Mouse (Mus musculus) CH12.LX (cell line): ENCODE data around the gene Cenpn. TPM values are rescaled to one million over a fixed set of nuclear protein-coding genes. Genes with fewer than 3 reads are reported as not detected.
A peak's percentile ranks its signal among the peaks of the same experiment; 100 is the strongest.

ENCODE experiments used
- DNase-seq: peaks from one replicate; pipeline ENCODE4 v3.0.0-alpha.2; 2013; ENCODE audit errors: extremely low read depth
- H3K27ac ChIP-seq: 2 replicates; pipeline ENCODE4 v1.5.1; 2012; ENCODE audit warnings: low read depth, mild to moderate bottlenecking, control low read depth, moderate library complexity; ENCODE audit not compliant: insufficient read depth
- H3K27me3 ChIP-seq: replicated peaks from 2 replicates; pipeline ENCODE3; 2012; ENCODE audit warnings: inconsistent platforms
- H3K36me3 ChIP-seq, 2 experiments: replicated peaks in 1 of 2; 2 replicates each; pipeline versions ENCODE3 to v1.6.1; 2012; ENCODE audit warnings: inconsistent platforms in 1 of 2, low read length in 1 of 2, mild to moderate bottlenecking in 1 of 2, mixed read lengths in 1 of 2, moderate library complexity in 1 of 2; ENCODE audit not compliant: control insufficient read depth in 1 of 2, insufficient read depth in 1 of 2
- H3K4me1 ChIP-seq, 2 experiments: 2 replicates each; pipeline ENCODE4 v1.6.1; 2012; ENCODE audit warnings: inconsistent platforms in 1 of 2, moderate library complexity in 1 of 2; ENCODE audit not compliant: insufficient read depth in 2 of 2, control insufficient read depth in 1 of 2
- H3K4me2 ChIP-seq: 2 replicates; pipeline ENCODE4 v1.6.1; 2012; ENCODE audit warnings: low read depth, mild to moderate bottlenecking, control low read depth; ENCODE audit not compliant: poor library complexity, insufficient read depth, severe bottlenecking
- H3K4me3 ChIP-seq, 3 experiments: fragments of 150-350 bp in 1 of 3; sonication (generic) in 1 of 3; replicated peaks in 1 of 3; 2 replicates each; pipeline versions ENCODE3 to v1.5.1; 2011 to 2012; ENCODE audit warnings: low read depth in 2 of 3, low read length in 2 of 3, mild to moderate bottlenecking in 2 of 3, moderate library complexity in 2 of 3, control low read depth in 1 of 3, improper control_type of control experiment in 1 of 3, inconsistent platforms in 1 of 3, mixed read lengths in 1 of 3; ENCODE audit not compliant: poor library complexity in 1 of 3
- H3K79me2 ChIP-seq: replicated peaks from 2 replicates; pipeline ENCODE4 v1.6.1; 2012; ENCODE audit warnings: mild to moderate bottlenecking, moderate library complexity; ENCODE audit not compliant: control insufficient read depth, poor library complexity, insufficient read depth, severe bottlenecking; ENCODE audit errors: extremely low read depth
- H3K9ac ChIP-seq: 2 replicates; pipeline ENCODE4 v1.6.1; 2012; ENCODE audit warnings: low read depth, mild to moderate bottlenecking, control low read depth, moderate library complexity; ENCODE audit not compliant: insufficient read depth
- H3K9me3 ChIP-seq: replicated peaks from 2 replicates; pipeline ENCODE3; 2012; ENCODE audit warnings: low read length, inconsistent platforms, mixed read lengths
- CHD1 ChIP-seq: IDR thresholded peaks from 2 replicates; pipeline ENCODE4 v1.6.1; 2012; ENCODE audit warnings: low read depth, low read length, improper control_type of control experiment, inconsistent platforms
- CTCF ChIP-seq, 2 experiments: IDR thresholded peaks in 1 of 2; conservative IDR thresholded peaks in 1 of 2; 2 replicates each; pipeline ENCODE4 v1.5.1; 2011 to 2012; ENCODE audit warnings: low read depth in 2 of 2, low read length in 2 of 2, improper control_type of control experiment in 1 of 2, inconsistent platforms in 1 of 2, mild to moderate bottlenecking in 1 of 2, moderate library complexity in 1 of 2
- E2F4 ChIP-seq: IDR thresholded peaks from 2 replicates; pipeline ENCODE4 v1.6.1; 2011; ENCODE audit warnings: low read depth, low read length, improper control_type of control experiment; ENCODE audit not compliant: insufficient replicate concordance
- ELF1 ChIP-seq: IDR thresholded peaks from 2 replicates; pipeline ENCODE4 v1.6.1; 2014; ENCODE audit warnings: low read depth, mild to moderate bottlenecking, inconsistent platforms, low read length, improper control_type of control experiment
- EP300 ChIP-seq: IDR thresholded peaks from 2 replicates; pipeline ENCODE4 v1.6.1; 2011; ENCODE audit warnings: low read length, improper control_type of control experiment
- ETS1 ChIP-seq: conservative IDR thresholded peaks from 2 replicates; pipeline ENCODE4 v1.6.1; 2012; ENCODE audit warnings: low read depth, mild to moderate bottlenecking, inconsistent platforms, low read length, improper control_type of control experiment, moderate library complexity
- JUN ChIP-seq: IDR thresholded peaks from 2 replicates; pipeline ENCODE4 v1.6.1; 2011; ENCODE audit warnings: low read depth, mild to moderate bottlenecking, low read length, improper control_type of control experiment, moderate library complexity; ENCODE audit not compliant: insufficient read depth
- JUND ChIP-seq: conservative IDR thresholded peaks from 2 replicates; pipeline ENCODE4 v1.6.1; 2011; ENCODE audit warnings: low read depth, low read length, improper control_type of control experiment
- MAX ChIP-seq: IDR thresholded peaks from 2 replicates; pipeline ENCODE4 v1.6.1; 2011; ENCODE audit warnings: low read length, improper control_type of control experiment
- MAZ ChIP-seq: IDR thresholded peaks from 2 replicates; pipeline ENCODE4 v1.6.1; 2012; ENCODE audit warnings: low read depth, mild to moderate bottlenecking, inconsistent platforms, low read length, improper control_type of control experiment, moderate library complexity
- MEF2A ChIP-seq: IDR thresholded peaks from 2 replicates; pipeline ENCODE4 v1.6.1; 2014; ENCODE audit warnings: low read depth, mild to moderate bottlenecking, inconsistent platforms, low read length, improper control_type of control experiment, borderline replicate concordance
- MXI1 ChIP-seq: IDR thresholded peaks from 2 replicates; pipeline ENCODE4 v1.6.1; 2011; ENCODE audit warnings: mild to moderate bottlenecking, low read depth, low read length, improper control_type of control experiment
- SIN3A ChIP-seq: IDR thresholded peaks from 2 replicates; pipeline ENCODE4 v1.6.1; 2012; ENCODE audit warnings: low read length, improper control_type of control experiment, inconsistent platforms
- UBTF ChIP-seq: IDR thresholded peaks from 2 replicates; pipeline ENCODE4 v1.6.1; 2012; ENCODE audit warnings: low read depth, mild to moderate bottlenecking, inconsistent platforms, low read length, improper control_type of control experiment, moderate library complexity
- USF2 ChIP-seq: conservative IDR thresholded peaks from 2 replicates; pipeline ENCODE4 v1.6.1; 2011; ENCODE audit warnings: low read depth, low read length, improper control_type of control experiment
- ZC3H11A ChIP-seq: IDR thresholded peaks from 2 replicates; pipeline ENCODE4 v1.6.1; 2012; ENCODE audit warnings: low read depth, mild to moderate bottlenecking, inconsistent platforms, low read length, improper control_type of control experiment
- ZMIZ1 ChIP-seq: IDR thresholded peaks from 2 replicates; pipeline ENCODE4 v1.6.1; 2012; ENCODE audit warnings: low read depth, mild to moderate bottlenecking, inconsistent platforms, low read length, improper control_type of control experiment
- ZNF384 ChIP-seq: IDR thresholded peaks from 2 replicates; pipeline ENCODE4 v1.6.1; 2012; ENCODE audit warnings: low read depth, low read length, improper control_type of control experiment, inconsistent platforms
- dilution Hi-C: fragments of 300-500 bp; cut with MboI; formaldehyde crosslinking; loops from 2 replicates; pipeline ENCODE4 v1.14.3; 2020; ENCODE audit warnings: low sequenced_read_pairs; ENCODE audit not compliant: extremely low pct_unique_long_range_greater_than_20kb, extremely low pct_ligation_motif_present
- in situ Hi-C: fragments of 300-500 bp; cut with MboI; formaldehyde crosslinking; loops from 3 replicates; pipeline ENCODE4 v1.14.3; 2019; ENCODE audit warnings: low sequenced_read_pairs, low pct_ligation_motif_present, low pct_unique_long_range_greater_than_20kb, mixed read lengths
- polyA plus RNA-seq: library from polyadenylated mRNA; unstranded; fragments of >175 nt; gene quantifications from 2 replicates; pipeline ENCODE4 v1.2.1, GENCODE M21; 2012; ENCODE audit warnings: low read depth; ENCODE audit not compliant: insufficient read length
- total RNA-seq, 2 experiments: library from RNA; depleted of rRNA; stranded (reverse); fragments of 300-350 nt in 1 of 2; fragments of >200 nt in 1 of 2; gene quantifications; 2 replicates each; pipeline ENCODE4 v1.2.3; 2012 to 2014

Cenpn gene
- total and polyA plus RNA-seq, 3 experiments: 26.3 to 52.0 (median 45.6) TPM

DNA sequence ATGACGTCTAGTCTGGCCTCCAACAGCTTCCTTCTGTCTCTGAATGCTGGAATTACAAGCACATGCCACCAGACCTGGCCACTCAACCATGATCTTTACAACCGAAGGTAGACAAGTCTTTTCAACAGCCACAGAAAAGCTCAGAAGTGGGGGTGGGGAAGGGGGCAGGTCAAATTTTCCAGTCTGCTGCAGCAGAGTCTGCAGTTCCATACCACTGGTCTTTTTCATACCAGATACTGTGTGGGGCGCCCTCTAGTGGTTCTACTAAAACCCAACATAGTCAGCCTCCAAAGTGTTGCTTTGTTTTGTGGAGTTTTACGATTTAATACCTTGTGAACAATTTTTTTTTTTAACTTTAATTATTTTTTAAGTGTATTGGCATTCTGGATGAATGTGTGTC, 58.6 kb downstream of the Cenpn start (continued):
- TF ChIP-seq ZMIZ1 (no peak), MEF2A (peak; percentile 46; the same call in 1 of the 2 replicates), ZC3H11A (no peak), USF2 (no peak), JUN (peak; percentile 47), ELF1 (peak; percentile 57; the same call in 1 of the 2 replicates), UBTF (no peak), CHD1 (no peak), ETS1 (no peak; the same call in 1 of the 2 replicates), SIN3A (peak; percentile 90), EP300 (no peak), JUND (peak; percentile 48; the same call in 1 of the 2 replicates), MAX (no peak)

DNA sequence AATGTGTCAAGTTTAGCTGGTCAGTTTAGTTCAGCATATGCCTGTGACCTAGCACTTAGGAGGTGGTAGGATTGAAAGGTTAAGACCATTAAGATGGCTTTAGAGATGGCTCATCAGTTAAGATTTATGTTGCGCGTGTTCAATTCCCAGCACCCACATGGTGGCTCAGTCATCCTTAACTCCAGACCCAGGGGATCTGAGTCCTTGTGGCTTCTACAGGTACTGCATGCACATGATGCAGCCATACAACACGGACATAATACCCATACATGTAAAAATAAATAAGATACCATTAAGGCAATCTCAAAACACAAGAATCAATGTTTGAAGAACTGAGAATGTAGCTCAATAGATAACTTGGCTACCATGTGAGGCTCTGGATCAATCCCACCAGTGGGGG, 68.3 kb downstream of the Cenpn start:
- no peak overlapping the region for H3K4me2 ChIP-seq
- H3K79me2 ChIP-seq: peaks cover 3% of the 10 kb centered on the region; the same call in 1 of the 2 replicates
- H3K9me3 ChIP-seq: no peaks in the 10 kb centered on the region
- no peak overlapping the region for H3K4me3 ChIP-seq
- TF ChIP-seq UBTF (no peak), CTCF (conservative IDR thresholded peaks at IDR 0.05 in 1 of 2, IDR thresholded peaks at IDR 0.05 in 1 of 2; ENCODE audit: low read depth in 2 of 2, low read length in 2 of 2) (peak; percentile 8 to 26; a peak in 2 of 4 replicates), MAZ (no peak), MXI1 (no peak), ZNF384 (no peak), E2F4 (no peak)
- no peak overlapping the region for H3K9ac ChIP-seq
- H3K27ac ChIP-seq: no peak overlapping the region
- in situ Hi-C loops (loop anchor here (5.0 to 10.0 kb wide), 2 partner anchors 68 to 485 kb away; partner anchors contain the start of genes Cenpn and Cmc2), dilution Hi-C loops (no loop called here)
- DNase-seq: no peak
- H3K27me3 ChIP-seq: no peaks in the 10 kb centered on the region
- H3K36me3 ChIP-seq: peaks cover 11 to 58% of the 10 kb centered on the region in 2 experiments
- H3K4me1 ChIP-seq: peaks cover 0 to 16% of the 10 kb centered on the region in 2 experiments; a peak in 2 of 4 replicates

Other genes starting within 250 kb of the Cenpn start
- 6.7 and 9.4 TPM in 2 replicates for gene Cdyl2, start 188.7 kb upstream of the Cenpn start, total RNA-seq (2012; rRNA removed)
- 3.4 and 4.4 TPM in 2 replicates for gene Cdyl2, start 188.7 kb upstream of the Cenpn start, total RNA-seq (2014; rRNA removed)
- 6.5 and 6.9 TPM in 2 replicates for gene Cdyl2, start 188.7 kb upstream of the Cenpn start, polyA plus RNA-seq
- gene Cmc2, start 275 bp upstream of the Cenpn start, total RNA-seq (2012; rRNA removed): 29.1 and 33.6 TPM in 2 replicates
- 34.4 and 39.4 TPM in 2 replicates for gene Cmc2, start 275 bp upstream of the Cenpn start, total RNA-seq (2014; rRNA removed)
- gene Cmc2, start 275 bp upstream of the Cenpn start, polyA plus RNA-seq: 55.1 and 56.5 TPM in 2 replicates
- 13.5 and 14.8 TPM in 2 replicates for gene Atmin, start 21.7 kb downstream of the Cenpn start, total RNA-seq (2012; rRNA removed)
- 9.3 and 9.4 TPM in 2 replicates for gene Atmin, start 21.7 kb downstream of the Cenpn start, total RNA-seq (2014; rRNA removed)
- gene Atmin, start 21.7 kb downstream of the Cenpn start, polyA plus RNA-seq: 16.0 and 22.0 TPM in 2 replicates
- gene 1700030J22Rik, start 57.2 kb downstream of the Cenpn start, total RNA-seq (2012; rRNA removed): 0.21 and 0.25 TPM in 2 replicates
- 0.35 TPM in 1 of 2 replicates, not detected in the other for gene 1700030J22Rik, start 57.2 kb downstream of the Cenpn start, total RNA-seq (2014; rRNA removed)
- gene 1700030J22Rik, start 57.2 kb downstream of the Cenpn start, polyA plus RNA-seq: 0.46 and 0.64 TPM in 2 replicates
- gene Gcsh, start 71.8 kb downstream of the Cenpn start, total RNA-seq (2012; rRNA removed): 31.5 and 45.7 TPM in 2 replicates
- 66.4 and 74.6 TPM in 2 replicates for gene Gcsh, start 71.8 kb downstream of the Cenpn start, total RNA-seq (2014; rRNA removed)
- 91.7 and 108 TPM in 2 replicates for gene Gcsh, start 71.8 kb downstream of the Cenpn start, polyA plus RNA-seq
- not detected in 2 replicates for gene Pkd1l2, start 160.7 kb downstream of the Cenpn start, total RNA-seq (2012; rRNA removed)
- gene Pkd1l2, start 160.7 kb downstream of the Cenpn start, total RNA-seq (2014; rRNA removed): not detected in 2 replicates
- gene Pkd1l2, start 160.7 kb downstream of the Cenpn start, polyA plus RNA-seq: 0.06 TPM in 1 of 2 replicates, not detected in the other
- gene Bco1, start 174.1 kb downstream of the Cenpn start, total RNA-seq (2012; rRNA removed): not detected in 2 replicates
- not detected in 2 replicates for gene Bco1, start 174.1 kb downstream of the Cenpn start, total RNA-seq (2014; rRNA removed)
- gene Bco1, start 174.1 kb downstream of the Cenpn start, polyA plus RNA-seq: not detected in 2 replicates
- 2.9 and 3.2 TPM in 2 replicates for gene Gan, start 236.4 kb downstream of the Cenpn start, total RNA-seq (2012; rRNA removed)
- 1.5 and 1.7 TPM in 2 replicates for gene Gan, start 236.4 kb downstream of the Cenpn start, total RNA-seq (2014; rRNA removed)
- gene Gan, start 236.4 kb downstream of the Cenpn start, polyA plus RNA-seq: 2.5 and 2.8 TPM in 2 replicates